Mouse (Mus musculus) forebrain, embryonic 16.5 days (tissue): ENCODE results near the gene Ankrd44. TPM values are rescaled to one million over a fixed set of nuclear protein-coding genes. Genes with fewer than 3 reads are reported as not detected.

Experiments used
- ATAC-seq: fragments of 200-750 bp; cut with Nextera tagmentation; 2 replicates; pipeline ENCODE4 v1.8.0; 2017; ENCODE audit warnings: mild to moderate bottlenecking, moderate library complexity
- H3K27ac ChIP-seq: fragments of 300-500 bp; sonication (generic); 2 replicates; pipeline ENCODE4 v1.5.1; 2014; ENCODE audit warnings: low read length, control low read depth
- H3K27me3 ChIP-seq: fragments of 300-500 bp; sonication (generic); replicated peaks from 2 replicates; pipeline ENCODE4 v1.6.1; 2014; ENCODE audit warnings: low read length; ENCODE audit not compliant: control insufficient read depth, insufficient read depth
- H3K36me3 ChIP-seq: fragments of 300-500 bp; sonication (generic); 2 replicates; pipeline ENCODE4 v1.6.1; 2014; ENCODE audit not compliant: control insufficient read depth, insufficient read depth
- H3K4me1 ChIP-seq: fragments of 300-500 bp; sonication (generic); replicated peaks from 2 replicates; pipeline ENCODE4 v1.6.1; 2014; ENCODE audit warnings: low read length; ENCODE audit not compliant: control insufficient read depth, insufficient read depth
- H3K4me2 ChIP-seq: fragments of 300-500 bp; sonication (generic); 2 replicates; pipeline ENCODE4 v1.6.1; 2014; ENCODE audit warnings: mild to moderate bottlenecking, low read length, control low read depth
- H3K4me3 ChIP-seq: fragments of 300-500 bp; sonication (generic); replicated peaks from 2 replicates; pipeline ENCODE4 v1.5.1; 2014; ENCODE audit warnings: mild to moderate bottlenecking, low read length, control low read depth
- H3K9ac ChIP-seq: fragments of 300-500 bp; sonication (generic); replicated peaks from 2 replicates; pipeline ENCODE4 v1.6.1; 2014; ENCODE audit warnings: low read depth, low read length, control low read depth
- H3K9me3 ChIP-seq: fragments of 300-500 bp; sonication (generic); 2 replicates; pipeline ENCODE4 v1.6.1; 2016; ENCODE audit warnings: low read length; ENCODE audit not compliant: control insufficient read depth
- WGBS: fragments of 180-500 bp; shearing (Covaris S2); extraction: QIAGEN DNeasy Blood & Tissue Kit; methylation state at CpG from one replicate; pipeline ENCODE4 v1.1.7; 2014; 5-methylcytosine and 5-hydroxymethylcytosine counted together
- polyA plus RNA-seq: library from polyadenylated mRNA; unstranded; fragments of >200 nt; fragmentation: Nextera tagmentation; extraction: Ambion mirVana; gene quantifications from 2 replicates; pipeline ENCODE4 v1.2.1, GENCODE M21; 2015

Ankrd44 gene
- polyA plus RNA-seq, 1 experiment from 2014 or later = 28.2 TPM

DNA sequence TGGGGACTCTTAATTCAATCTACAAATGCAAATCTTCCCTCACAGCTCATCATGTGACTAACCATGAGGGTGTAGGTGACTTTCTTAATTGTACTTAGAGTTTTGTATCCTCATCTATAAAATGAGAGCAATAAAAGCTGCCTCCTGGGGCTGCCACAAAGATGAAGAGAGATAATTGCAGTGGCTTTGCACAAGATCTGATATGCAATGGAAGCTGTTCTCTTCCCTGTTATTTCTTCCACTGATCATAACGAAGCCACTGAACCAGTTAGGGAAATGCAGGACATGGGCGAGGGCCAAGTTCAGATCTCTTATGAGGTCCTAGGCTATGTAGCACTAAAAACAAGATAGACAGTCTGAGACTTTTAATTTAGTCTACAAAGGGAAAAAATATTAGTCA, 258.2 kb downstream of the Ankrd44 start:
- Histone ChIP-seq H3K9me3 (no peaks in the 10 kb centered on the region), H3K9ac (no peak overlapping the region), H3K36me3 (no peaks in the 10 kb centered on the region), H3K27me3 (no peaks in the 10 kb centered on the region), H3K27ac (no peak overlapping the region), H3K4me3 (no peak overlapping the region), H3K4me1 (no peaks in the 10 kb centered on the region; the same call in 1 of the 2 replicates), H3K4me2 (no peak overlapping the region)
- no peak for ATAC-seq
- WGBS = 55% methylated on average over 2 of the region's 2 CpGs

- no peaks in the 10 kb centered on the region; the same call in 1 of the 2 replicates for H3K4me1 ChIP-seq
- H3K27ac ChIP-seq = no peak overlapping the region
- H3K4me2 ChIP-seq = no peak overlapping the region
- H3K27me3 ChIP-seq = no peaks in the 10 kb centered on the region
- no peak overlapping the region for H3K4me3 ChIP-seq
- ATAC-seq = peak; percentile 84
- H3K36me3 ChIP-seq = no peaks in the 10 kb centered on the region
- H3K9me3 ChIP-seq = no peaks in the 10 kb centered on the region
- 47% methylated on average over 8 of the region's 8 CpGs for WGBS
- no peak overlapping the region for H3K9ac ChIP-seq
These were observed 260.4 kb downstream of the Ankrd44 start for GRCm38 (mm10) chr1:54665582-54666405.

- ATAC-seq = 0 out of 2 replicates have a peak, but pooled peaks have one; percentile 37
These were observed 261.1 kb downstream of the Ankrd44 start for GRCm38 (mm10) chr1:54665095-54665494.

GRCm38 (mm10) chr1:54660674-54661073, 265.5 kb downstream of the Ankrd44 start:
- Histone ChIP-seq H3K4me3 (no peak overlapping the region), H3K27me3 (no peaks in the 10 kb centered on the region), H3K9ac (no peak overlapping the region), H3K36me3 (no peaks in the 10 kb centered on the region), H3K9me3 (no peaks in the 10 kb centered on the region), H3K27ac (no peak overlapping the region), H3K4me2 (no peak overlapping the region), H3K4me1 (no peaks in the 10 kb centered on the region; the same call in 1 of the 2 replicates)
- ATAC-seq = no peak
- WGBS = 89% methylated on average over 6 of the region's 6 CpGs

More at GRCm38 (mm10) chr1:54665095-54665494, 261.1 kb downstream of the Ankrd44 start:
- no peak overlapping the region for H3K27ac ChIP-seq
- H3K4me3 ChIP-seq = no peak overlapping the region
- WGBS = 28% methylated on average over 4 of the region's 4 CpGs
- no peak overlapping the region for H3K9ac ChIP-seq
- H3K4me1 ChIP-seq = no peaks in the 10 kb centered on the region; the same call in 1 of the 2 replicates
- no peaks in the 10 kb centered on the region for H3K27me3 ChIP-seq
- no peak overlapping the region for H3K4me2 ChIP-seq
- H3K9me3 ChIP-seq = no peaks in the 10 kb centered on the region
- no peaks in the 10 kb centered on the region for H3K36me3 ChIP-seq

- Histone ChIP-seq H3K9me3 (no peaks in the 10 kb centered on the region), H3K4me3 (no peak overlapping the region), H3K4me2 (no peak overlapping the region), H3K4me1 (no peaks in the 10 kb centered on the region), H3K36me3 (peaks cover 4% of the 10 kb centered on the region; the same call in 1 of the 2 replicates), H3K27ac (no peak overlapping the region), H3K27me3 (no peaks in the 10 kb centered on the region), H3K9ac (no peak overlapping the region)
- ATAC-seq = no peak
- WGBS = 94% methylated on average over 4 of the region's 4 CpGs
These were observed 267.6 kb downstream of the Ankrd44 start for GRCm38 (mm10) chr1:54658558-54658957.

DNA sequence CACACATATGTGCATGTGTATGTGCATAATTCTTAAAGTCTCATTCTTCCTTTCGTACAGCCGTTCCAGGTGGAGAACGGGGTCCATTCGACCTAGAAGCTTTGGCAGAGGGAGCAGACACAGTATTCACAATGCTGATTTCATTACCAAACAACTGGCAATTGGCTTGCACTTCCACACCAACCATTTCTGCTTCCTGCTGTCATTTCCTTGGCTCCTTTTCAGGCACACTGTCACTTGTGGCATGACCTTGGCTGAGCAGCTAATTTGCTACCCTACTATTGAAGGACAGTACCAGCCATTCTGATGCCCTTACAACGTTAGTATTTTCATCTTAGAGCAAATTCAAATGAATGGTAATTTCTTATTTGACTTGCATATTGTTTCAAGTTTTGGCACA, 277.9 kb downstream of the Ankrd44 start:
- H3K9ac ChIP-seq = no peak overlapping the region
- 47% methylated on average over 5 of the region's 5 CpGs for WGBS
- no peaks in the 10 kb centered on the region for H3K36me3 ChIP-seq
- peaks cover 14% of the 10 kb centered on the region for H3K4me1 ChIP-seq
- no peak overlapping the region for H3K4me2 ChIP-seq
- no peak overlapping the region for H3K4me3 ChIP-seq
- no peaks in the 10 kb centered on the region for H3K9me3 ChIP-seq
- H3K27ac ChIP-seq = peak overlapping the region; percentile 5; the same call in 1 of the 2 replicates
- peak; percentile 29; the same call in 1 of the 2 replicates for ATAC-seq
- no peaks in the 10 kb centered on the region for H3K27me3 ChIP-seq

- no peak overlapping the region for H3K4me3 ChIP-seq
- H3K4me2 ChIP-seq = no peak overlapping the region
- no peaks in the 10 kb centered on the region for H3K36me3 ChIP-seq
- no peak overlapping the region for H3K9ac ChIP-seq
- peak overlapping the region; percentile 46 for H3K27ac ChIP-seq
- peaks cover 14% of the 10 kb centered on the region for H3K4me1 ChIP-seq
- peak; percentile 60 for ATAC-seq
- H3K9me3 ChIP-seq = no peaks in the 10 kb centered on the region
- 29% methylated on average over 3 of the region's 3 CpGs for WGBS
- no peaks in the 10 kb centered on the region for H3K27me3 ChIP-seq
These were observed 278.8 kb downstream of the Ankrd44 start for GRCm38 (mm10) chr1:54647335-54647745.

- Histone ChIP-seq H3K27ac (peak overlapping the region; percentile 91), H3K36me3 (no peaks in the 10 kb centered on the region), H3K4me2 (peak overlapping the region; percentile 13; the same call in 1 of the 2 replicates), H3K9ac (no peak overlapping the region), H3K4me1 (peaks cover 10% of the 10 kb centered on the region), H3K4me3 (no peak overlapping the region), H3K27me3 (no peaks in the 10 kb centered on the region), H3K9me3 (no peaks in the 10 kb centered on the region)
- 10% methylated on average over 5 of the region's 5 CpGs for WGBS
- ATAC-seq = peak; percentile 83
These were observed 285.9 kb downstream of the Ankrd44 start for GRCm38 (mm10) chr1:54640184-54640795.

GRCm38 (mm10) chr1:54639506-54640078, 286.6 kb downstream of the Ankrd44 start:
- WGBS = 15% methylated on average over 6 of the region's 6 CpGs
- Histone ChIP-seq H3K9ac (no peak overlapping the region), H3K4me3 (no peak overlapping the region), H3K9me3 (no peaks in the 10 kb centered on the region), H3K4me2 (no peak overlapping the region), H3K27ac (peak overlapping the region; percentile 88), H3K4me1 (peaks cover 10% of the 10 kb centered on the region), H3K36me3 (no peaks in the 10 kb centered on the region), H3K27me3 (no peaks in the 10 kb centered on the region)
- peak; percentile 79 for ATAC-seq
